Mouse (Mus musculus) heart, postnatal 0 days (tissue): ENCODE data around the gene Nup50. TPM values are rescaled to one million over a fixed set of nuclear protein-coding genes. Genes with fewer than 3 reads are reported as not detected.

Source experiments
- ATAC-seq: fragments of 200-750 bp; cut with Nextera tagmentation; 2 replicates; pipeline ENCODE4 v1.8.0; 2017; ENCODE audit warnings: low read depth, moderate number of reproducible peaks, moderate library complexity; ENCODE audit not compliant: insufficient read depth
- DNase-seq: peaks from one replicate; pipeline ENCODE4 v3.0.0-alpha.2; 2016; ENCODE audit warnings: low spot score
- H3K27ac ChIP-seq: fragments of 300-500 bp; sonication (generic); 2 replicates; pipeline ENCODE4 v1.5.1; 2014; ENCODE audit warnings: low read depth, mild to moderate bottlenecking
- H3K27me3 ChIP-seq: fragments of 300-500 bp; sonication (generic); 2 replicates; pipeline ENCODE4 v1.6.1; 2014; ENCODE audit warnings: low read length, mixed read lengths; ENCODE audit not compliant: control insufficient read depth, insufficient read depth
- H3K36me3 ChIP-seq: fragments of 300-500 bp; sonication (generic); replicated peaks from 2 replicates; pipeline ENCODE4 v1.6.1; 2014; ENCODE audit warnings: low read length, mixed read lengths; ENCODE audit not compliant: control insufficient read depth, insufficient read depth
- H3K4me1 ChIP-seq: fragments of 300-500 bp; sonication (generic); 2 replicates; pipeline ENCODE4 v1.6.1; 2014; ENCODE audit warnings: antibody characterized with exemption; ENCODE audit not compliant: control insufficient read depth, insufficient read depth
- H3K4me2 ChIP-seq: fragments of 300-500 bp; sonication (generic); 2 replicates; pipeline ENCODE4 v1.6.1; 2014; ENCODE audit warnings: low read depth, mild to moderate bottlenecking, low read length, moderate library complexity
- H3K4me3 ChIP-seq: fragments of 300-500 bp; sonication (generic); 2 replicates; pipeline ENCODE4 v1.5.1; 2014; ENCODE audit warnings: low read depth, low read length
- H3K9ac ChIP-seq: fragments of 300-500 bp; sonication (generic); replicated peaks from 2 replicates; pipeline ENCODE4 v1.6.1; 2014; ENCODE audit warnings: low read depth, low read length, mixed read lengths
- H3K9me3 ChIP-seq: fragments of 300-500 bp; sonication (generic); replicated peaks from 2 replicates; pipeline ENCODE4 v1.6.1; 2016; ENCODE audit warnings: low read length; ENCODE audit not compliant: control insufficient read depth
- CTCF ChIP-seq: IDR thresholded peaks from 2 replicates; pipeline ENCODE4 v1.5.1; 2016; ENCODE audit warnings: antibody characterized with exemption, control low read depth, low read depth
- EP300 ChIP-seq: IDR thresholded peaks from 2 replicates; pipeline ENCODE4 v1.6.1; 2016; ENCODE audit warnings: antibody characterized with exemption, low read depth
- WGBS: fragments of 180-500 bp; shearing (Covaris S2); extraction: QIAGEN DNeasy Blood & Tissue Kit; methylation state at CpG from one replicate; pipeline ENCODE4 v1.1.7; 2014; 5-methylcytosine and 5-hydroxymethylcytosine counted together
- microRNA-seq: library from miRNA; unstranded; fragments of <30 nt; microRNA quantifications from one replicate; pipeline ENCODE4, GENCODE M21; 2016
- polyA plus RNA-seq: library from polyadenylated mRNA; unstranded; fragments of >200 nt; fragmentation: Nextera tagmentation; extraction: Ambion mirVana; gene quantifications from 2 replicates; pipeline ENCODE4 v1.2.1, GENCODE M21; 2015
- total RNA-seq: library from RNA; depleted of rRNA; stranded (reverse); fragments of >200 nt; gene quantifications from 2 replicates; pipeline ENCODE4 v1.2.3, GENCODE M21; 2014; ENCODE audit warnings: low replicate concordance; rRNA removed

Nup50 gene
- total and polyA plus RNA-seq, 2 experiments from 2014 or later: 11.4 to 11.8 TPM

DNA sequence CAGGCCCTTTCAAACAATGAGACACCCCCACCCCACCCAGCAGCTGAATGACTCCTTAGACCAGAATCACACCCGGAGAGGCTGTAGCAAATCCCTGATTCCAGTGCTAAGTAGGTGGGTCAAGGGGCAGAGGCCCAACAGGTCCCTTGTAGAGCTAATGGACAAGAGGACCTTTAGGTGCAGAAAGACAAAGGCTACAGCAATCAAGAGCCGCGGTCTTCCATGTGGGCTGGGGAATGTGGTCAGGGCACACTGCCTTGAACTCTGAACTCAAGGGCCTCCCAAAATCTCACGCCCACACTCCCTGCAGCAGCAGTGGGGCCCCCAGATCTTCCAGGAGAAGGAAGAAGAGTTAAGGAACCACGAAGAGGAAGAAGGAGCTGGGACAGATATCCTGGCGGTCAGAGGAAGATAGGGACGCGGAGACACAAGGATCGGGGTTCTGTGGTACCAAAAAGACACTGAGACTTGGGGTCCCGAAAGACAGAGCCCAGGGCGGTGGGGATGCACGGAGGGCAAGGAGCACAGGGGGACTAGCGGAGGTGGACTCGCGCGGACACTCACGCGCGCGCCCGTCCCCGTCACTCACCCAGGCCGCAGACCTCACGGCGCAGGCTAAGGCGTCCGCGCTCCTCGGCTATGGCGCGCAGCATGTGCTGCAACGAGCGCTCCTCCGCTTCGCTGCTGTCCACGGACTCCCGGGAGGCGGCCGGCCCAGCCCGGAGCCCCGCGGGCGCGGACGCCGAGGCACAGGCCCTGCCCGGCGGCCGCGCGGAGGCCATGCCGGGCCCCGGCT, 64.0 kb downstream of the Nup50 start:
- DNase-seq: peak; percentile 10
- WGBS: under 1% methylated on average over 42 of the region's 53 CpGs
- Histone ChIP-seq H3K9ac (peak overlapping the region; percentile 76), H3K4me3 (peak overlapping the region; percentile 65), H3K27ac (peak overlapping the region; percentile 53), H3K27me3 (no peaks in the 10 kb centered on the region), H3K9me3 (no peaks in the 10 kb centered on the region), H3K4me2 (peak overlapping the region; percentile 86), H3K36me3 (no peaks in the 10 kb centered on the region), H3K4me1 (peaks cover 12% of the 10 kb centered on the region; the same call in 1 of the 2 replicates)
- TF ChIP-seq EP300: no peak
- ATAC-seq: peak; percentile 57

DNA sequence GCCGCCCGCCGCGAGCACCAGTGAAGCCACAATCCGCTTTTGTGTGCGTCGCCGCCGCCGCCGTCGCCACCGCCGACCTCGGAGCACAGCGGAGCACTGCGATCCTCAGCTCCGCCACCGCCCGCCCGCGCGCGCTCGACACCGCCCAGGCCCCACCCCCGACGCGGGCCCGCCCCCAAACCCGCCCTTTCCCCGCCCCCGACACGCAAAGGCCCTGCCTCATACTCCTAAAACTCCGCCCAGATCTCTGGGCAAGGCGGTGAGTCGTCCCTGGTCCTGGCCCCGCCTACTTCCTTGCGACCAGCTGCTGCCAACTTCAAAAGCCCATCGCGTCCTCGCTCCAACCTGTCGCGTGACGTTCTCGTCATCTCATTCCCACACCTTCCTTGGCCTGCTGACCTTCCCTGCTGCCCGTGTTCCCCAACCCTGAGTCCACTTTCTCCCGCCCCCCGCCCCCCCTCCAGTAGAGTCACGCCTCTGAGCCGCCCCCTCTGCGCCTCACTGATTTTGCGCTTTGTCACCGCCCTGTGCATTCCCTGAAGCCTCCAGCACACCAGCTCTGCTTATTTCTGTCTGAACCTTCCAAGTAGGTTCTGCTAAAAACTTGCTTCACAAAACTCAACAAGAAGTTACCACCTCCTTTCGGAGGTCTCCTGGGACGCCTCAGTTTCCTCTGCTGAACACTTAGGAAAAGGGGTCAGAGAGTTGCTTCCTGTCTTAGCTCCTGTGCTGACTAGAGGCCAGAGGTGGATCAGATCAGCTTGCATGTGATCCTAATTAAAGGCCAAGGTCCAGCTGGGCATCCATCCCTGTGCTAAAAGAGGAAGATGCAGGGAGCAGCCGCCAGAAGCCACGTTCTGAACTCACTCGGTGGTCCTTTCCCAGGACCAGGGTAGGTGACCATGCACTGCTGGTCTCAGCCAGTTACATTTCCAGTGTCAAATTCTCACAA, 64.9 kb downstream of the Nup50 start, which contains the start of gene 5031439G07Rik:
Gene 5031439G07Rik (minus strand): TSS at position 678 of the 952 bp plus-strand sequence.
- Histone ChIP-seq H3K4me1 (peaks cover 12% of the 10 kb centered on the region; the same call in 1 of the 2 replicates), H3K4me3 (peak within 1 kb of the TSS; percentile 65), H3K4me2 (peak within 1 kb of the TSS; percentile 86), H3K9ac (peak within 1 kb of the TSS; percentile 76), H3K27me3 (no peaks in the 10 kb centered on the region), H3K9me3 (no peaks in the 10 kb centered on the region), H3K27ac (peak within 1 kb of the TSS; percentile 53), H3K36me3 (no peaks in the 10 kb centered on the region)
- TF ChIP-seq EP300: no peak
- no peak for TF ChIP-seq CTCF
- DNase-seq (peak; percentile 97), ATAC-seq (peak; percentile 93)
- WGBS: 2% methylated on average over 45 of the region's 59 CpGs

DNA sequence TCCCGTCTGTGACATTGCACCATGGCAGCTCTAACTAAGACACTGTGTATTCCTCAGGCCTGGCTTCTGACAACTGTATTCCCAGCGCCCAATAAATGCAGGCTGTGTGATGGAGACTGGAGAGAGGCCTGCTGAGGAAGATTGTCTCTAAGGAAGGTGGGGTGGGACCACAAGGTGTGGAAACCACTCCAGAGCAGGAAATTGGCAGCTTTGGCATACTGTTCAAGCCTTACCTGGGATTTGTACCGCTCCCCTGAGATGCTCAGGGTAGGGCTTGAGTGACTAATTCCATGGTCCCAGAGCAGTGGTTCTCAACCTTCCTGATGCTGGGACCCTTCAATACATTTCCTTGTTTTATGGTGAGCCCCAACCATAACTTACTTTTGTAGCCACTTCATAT, 65.9 kb downstream of the Nup50 start:
- Histone ChIP-seq H3K4me2 (no peak overlapping the region), H3K27me3 (no peaks in the 10 kb centered on the region), H3K9me3 (no peaks in the 10 kb centered on the region), H3K4me1 (peaks cover 12% of the 10 kb centered on the region; the same call in 1 of the 2 replicates), H3K27ac (no peak overlapping the region), H3K36me3 (no peaks in the 10 kb centered on the region), H3K9ac (no peak overlapping the region), H3K4me3 (no peak overlapping the region)
- WGBS: 75% methylated on average over 3 of the region's 3 CpGs
- DNase-seq (no peak), ATAC-seq (no peak)
- TF ChIP-seq EP300: no peak

DNA sequence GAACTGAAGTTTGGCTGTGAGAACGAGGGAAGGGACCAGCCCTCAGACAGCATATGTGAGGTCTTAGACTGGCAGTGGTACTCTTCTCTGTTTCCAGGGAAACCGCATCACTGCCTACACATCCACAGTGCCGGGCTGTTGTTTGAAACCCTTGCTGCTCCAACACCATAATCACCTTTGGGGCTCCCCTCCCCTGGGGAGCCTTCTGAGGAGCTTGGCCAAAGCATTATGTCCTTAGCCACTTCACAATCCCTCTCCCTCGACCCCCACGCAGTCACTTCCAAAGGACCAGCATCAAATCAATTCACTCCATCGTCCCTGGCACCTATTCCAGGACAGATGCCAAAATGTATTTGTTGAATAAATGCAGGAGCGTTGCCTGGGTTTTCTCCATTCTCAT, 66.6 kb downstream of the Nup50 start:
- Histone ChIP-seq H3K4me1 (peaks cover 12% of the 10 kb centered on the region; the same call in 1 of the 2 replicates), H3K27me3 (no peaks in the 10 kb centered on the region), H3K9ac (no peak overlapping the region), H3K27ac (no peak overlapping the region), H3K4me3 (no peak overlapping the region), H3K36me3 (no peaks in the 10 kb centered on the region), H3K9me3 (no peaks in the 10 kb centered on the region), H3K4me2 (no peak overlapping the region)
- no peak for DNase-seq
- 68% methylated on average over 7 of the region's 7 CpGs for WGBS
- no peak for ATAC-seq
- TF ChIP-seq CTCF: no peak
- no peak for TF ChIP-seq EP300

Small RNAs within 50 kb of the gene (microRNA-seq; reads per million reads assigned to microRNA genes)
- 16.8 reads per million, percentile 35 among the genes with 10 or more reads in this experiment for gene Mir1249

Other genes starting within 250 kb of the Nup50 start
- 3.7 TPM in 1 of 2 replicates, not detected in the other for gene Arhgap8, start 203.4 kb upstream of the Nup50 start, total RNA-seq
- gene Arhgap8, start 203.4 kb upstream of the Nup50 start, polyA plus RNA-seq: 1.2 and 1.3 TPM in 2 replicates
- gene Phf21b, start 67.4 kb upstream of the Nup50 start, total RNA-seq: 0.04 and 0.19 TPM in 2 replicates
- 0.05 TPM in 2 replicates for gene Phf21b, start 67.4 kb upstream of the Nup50 start, polyA plus RNA-seq
- 0.08 and 0.12 TPM in 2 replicates for gene Gm29666, start 3.4 kb upstream of the Nup50 start, total RNA-seq
- gene Gm29666, start 3.4 kb upstream of the Nup50 start, polyA plus RNA-seq: 0.10 and 0.16 TPM in 2 replicates
- gene 5031439G07Rik, start 65.1 kb downstream of the Nup50 start, total RNA-seq: 18.7 and 27.3 TPM in 2 replicates
- 2.2 TPM in 2 replicates for gene 5031439G07Rik, start 65.1 kb downstream of the Nup50 start, polyA plus RNA-seq
- gene Upk3a, start 93.7 kb downstream of the Nup50 start, total RNA-seq: 0.27 and 125 TPM in 2 replicates
- 0.11 TPM in 1 of 2 replicates, not detected in the other for gene Upk3a, start 93.7 kb downstream of the Nup50 start, polyA plus RNA-seq
- 9.9 and 11.1 TPM in 2 replicates for gene Fam118a, start 105.5 kb downstream of the Nup50 start, total RNA-seq
- 10.5 and 11.5 TPM in 2 replicates for gene Fam118a, start 105.5 kb downstream of the Nup50 start, polyA plus RNA-seq
- gene Smc1b, start 208.6 kb downstream of the Nup50 start, total RNA-seq: not detected in 2 replicates
- 0.04 and 0.15 TPM in 2 replicates for gene Smc1b, start 208.6 kb downstream of the Nup50 start, polyA plus RNA-seq
- gene Ribc2, start 208.7 kb downstream of the Nup50 start, total RNA-seq: not detected in 2 replicates
- gene Ribc2, start 208.7 kb downstream of the Nup50 start, polyA plus RNA-seq: 0.11 and 0.14 TPM in 2 replicates